Mouse (Mus musculus) Muller cell, postnatal 12 days (primary cell): ENCODE measurements at regions not wholly inside any gene's neighbourhood (a gene's known extent, or its start where the extent isn't known, plus 50 kb on each side); places are given as distances from the start of the nearest gene placed in this dataset.

Source experiments
- DNase-seq: peaks from one replicate; pipeline ENCODE4 v3.0.0-alpha.2; 2015; ENCODE audit errors: inconsistent ontology term

GRCm38 (mm10) chr13:30484527-30485185, 60.5 kb downstream of the Uqcrfs1 start:
- DNase-seq, result no peak

GRCm38 (mm10) chr13:30479128-30479666, 66.0 kb downstream of the Uqcrfs1 start:
- peak; percentile 75 for DNase-seq

DNA sequence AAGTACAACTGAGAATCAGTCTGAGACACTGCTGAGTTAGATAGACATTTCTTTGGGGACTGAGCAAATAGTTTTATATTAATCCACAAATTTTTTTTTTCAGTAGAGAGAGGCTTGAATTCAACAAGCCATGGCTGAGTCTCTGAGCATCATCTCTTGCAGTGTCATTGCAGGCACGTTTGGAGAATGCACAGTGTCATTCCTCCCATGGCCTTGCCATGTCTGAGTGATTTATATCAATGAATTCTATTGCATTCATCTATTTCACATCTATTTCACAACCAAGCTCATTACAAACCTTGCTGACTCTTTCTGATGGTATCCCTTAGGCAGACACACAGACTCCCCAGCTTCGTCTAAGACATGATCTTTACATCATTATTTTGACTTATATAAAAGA, 66.6 kb downstream of the Uqcrfs1 start:
- no peak for DNase-seq

GRCm38 (mm10) chr13:30471300-30471699, 73.9 kb downstream of the Uqcrfs1 start:
- no peak for DNase-seq

DNA sequence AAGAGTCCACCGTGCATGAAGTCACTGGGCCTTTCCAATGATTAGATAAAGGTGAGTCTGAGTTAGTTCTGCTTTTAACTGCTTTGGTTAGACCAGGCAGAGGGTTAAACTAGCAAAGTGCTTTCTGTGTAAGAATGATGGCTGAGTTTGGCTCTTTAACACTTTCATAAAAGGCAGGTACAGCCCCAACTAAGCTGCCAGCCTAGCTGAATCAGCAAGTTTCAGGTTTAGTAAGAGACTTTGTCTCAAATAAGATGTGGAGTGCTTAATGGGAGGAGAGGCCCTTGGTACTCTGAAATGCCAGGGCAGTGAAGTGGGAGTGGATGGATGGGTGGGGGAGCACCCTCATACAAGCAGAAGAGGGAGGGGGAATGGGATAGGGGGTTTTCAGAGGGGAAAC, 78.1 kb downstream of the Uqcrfs1 start:
- no peak for DNase-seq

DNA sequence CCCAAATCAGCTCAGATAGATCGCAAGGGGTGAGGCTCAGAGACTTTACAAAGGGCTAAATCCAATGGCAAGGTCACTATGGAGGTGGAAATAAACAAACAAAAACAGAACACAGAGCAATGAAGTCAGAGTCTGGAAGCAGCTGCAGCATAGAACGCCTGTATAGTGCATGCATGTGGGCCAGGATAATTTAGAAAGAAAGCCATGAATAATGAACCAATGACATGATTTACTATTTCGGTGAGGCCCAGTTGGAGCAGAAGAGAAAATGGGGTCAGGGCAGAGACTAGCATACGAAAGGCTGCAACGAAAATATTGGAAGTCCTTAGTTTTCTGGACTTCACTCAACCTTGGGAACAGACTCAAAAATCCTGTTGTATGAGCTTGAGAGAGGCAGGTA, 79.7 kb downstream of the Uqcrfs1 start:
- no peak for DNase-seq

DNA sequence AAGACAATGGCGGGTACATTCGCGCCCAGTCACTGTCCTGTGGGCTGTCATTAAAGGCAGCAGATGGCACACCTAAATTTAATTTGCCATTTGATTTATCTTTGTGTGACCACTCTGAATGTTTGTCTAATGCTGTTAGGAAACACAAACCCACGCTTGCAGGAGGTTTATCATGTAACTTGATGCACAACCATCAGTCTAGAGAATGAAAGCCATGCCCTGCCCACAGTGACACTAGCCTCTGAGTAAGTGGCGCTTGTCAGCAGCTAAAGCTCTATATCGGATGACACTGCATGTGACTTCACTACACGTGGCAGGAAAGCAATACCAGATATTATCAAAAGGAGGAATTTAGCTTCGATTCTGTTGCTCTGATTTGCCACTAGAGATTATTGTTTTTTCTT, 89.9 kb downstream of the Uqcrfs1 start:
- DNase-seq, result no peak

- DNase-seq, result peak; percentile 69
These were observed 93.0 kb downstream of the Uqcrfs1 start for GRCm38 (mm10) chr13:30452126-30452525.

DNA sequence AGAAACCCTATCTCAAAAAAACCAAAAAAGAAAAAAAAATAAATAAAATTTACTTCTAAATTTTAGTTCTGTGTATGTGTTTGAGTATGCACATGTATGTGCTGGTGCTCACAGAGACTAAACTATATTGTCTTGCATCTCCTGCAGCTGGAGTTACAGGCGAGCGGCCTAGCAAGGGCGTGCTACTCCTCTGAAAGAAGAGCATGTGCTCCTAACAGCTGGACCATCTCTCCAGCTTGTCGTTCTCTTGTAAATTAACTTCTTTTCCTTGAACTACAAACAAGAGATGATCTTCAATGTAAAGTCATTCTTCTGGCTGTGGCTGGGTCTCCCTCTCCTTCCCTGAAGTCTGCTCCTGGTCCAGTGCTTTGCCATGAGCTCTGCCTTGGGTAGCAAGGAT, 96.3 kb downstream of the Uqcrfs1 start:
- DNase-seq, result no peak
